Mouse (Mus musculus) liver, embryonic 14.5 days (tissue): ENCODE data around the gene Gid4.

ENCODE experiments used
- CTCF ChIP-seq: IDR thresholded peaks from 2 replicates; pipeline ENCODE4 v1.5.1; 2016; ENCODE audit warnings: antibody characterized with exemption, low read depth, control low read depth
- EP300 ChIP-seq: IDR thresholded peaks from 2 replicates; pipeline ENCODE4 v1.6.1; 2016; ENCODE audit warnings: antibody characterized with exemption, low read depth

DNA sequence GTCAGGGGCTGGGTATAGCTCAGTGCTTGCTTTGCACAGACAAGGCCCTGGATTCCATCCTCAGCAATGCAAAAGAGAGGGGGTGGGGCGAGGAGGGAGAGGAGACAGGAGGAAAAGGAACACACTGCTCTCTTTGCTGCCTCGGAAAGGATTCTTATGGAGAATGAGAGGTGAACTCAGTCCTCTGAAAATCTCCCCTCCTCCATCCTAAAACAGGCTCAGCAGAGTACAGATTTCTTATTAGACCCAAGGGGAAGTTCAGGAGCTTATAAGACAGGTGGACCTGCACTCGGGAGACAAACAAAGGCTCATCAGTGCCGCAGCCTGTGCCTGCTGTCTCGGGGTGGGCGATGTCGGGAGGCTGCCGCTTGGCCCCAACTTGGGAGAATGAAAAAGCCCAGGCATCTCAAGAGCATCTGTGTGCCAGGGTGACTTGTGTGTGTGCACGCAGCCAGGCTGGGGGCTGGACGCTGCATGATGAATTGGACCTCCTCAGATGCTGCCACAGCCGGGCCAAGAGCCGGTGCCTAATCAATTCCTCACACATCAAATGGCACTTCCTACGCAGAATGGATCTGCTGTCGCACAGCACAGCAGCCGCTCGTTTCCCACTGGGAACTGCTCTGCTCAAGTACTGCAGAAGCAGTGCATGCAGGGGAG is 32.1 kb upstream of the Gid4 start:
- TF ChIP-seq CTCF, result no peak
- no peak for TF ChIP-seq EP300
